Mouse (Mus musculus) E14TG2a.4 (cell line): Measurements from ENCODE around the gene Auts2.

Experiments
- H3K27me3 ChIP-seq: 2 replicates; pipeline ENCODE4 v1.6.1; 2014; ENCODE audit warnings: low read length, control low read depth; ENCODE audit not compliant: insufficient read depth
- H3K36me3 ChIP-seq: 2 replicates; pipeline ENCODE4 v1.6.1; 2014; ENCODE audit warnings: low read length, control low read depth; ENCODE audit not compliant: insufficient read depth
- H3K4me1 ChIP-seq: replicated peaks from 2 replicates; pipeline ENCODE4 v1.6.1; 2014; ENCODE audit warnings: low read depth, low read length, control low read depth
- H3K4me3 ChIP-seq: replicated peaks from 2 replicates; pipeline ENCODE4 v1.5.1; 2014; ENCODE audit warnings: mild to moderate bottlenecking, low read length
- H3K9me3 ChIP-seq: 2 replicates; pipeline ENCODE4 v1.6.1; 2014; ENCODE audit warnings: low read length, control low read depth
- CTCF ChIP-seq: conservative IDR thresholded peaks from 2 replicates; pipeline ENCODE4 v1.5.1; 2014; ENCODE audit warnings: low read length
- NANOG ChIP-seq: IDR thresholded peaks from 2 replicates; pipeline ENCODE4 v1.6.1; 2014; ENCODE audit warnings: borderline replicate concordance, low read length, mixed read lengths
- POU5F1 ChIP-seq: IDR thresholded peaks from 2 replicates; pipeline ENCODE4 v1.6.1; 2014; ENCODE audit warnings: low read length, borderline replicate concordance

The Auts2 gene

GRCm38 (mm10) chr5:132007907-132008306 lies 535.2 kb downstream of the Auts2 start:
- Histone ChIP-seq H3K9me3 (no peaks in the 10 kb centered on the region), H3K4me3 (no peak overlapping the region), H3K36me3 (no peaks in the 10 kb centered on the region), H3K4me1 (no peaks in the 10 kb centered on the region), H3K27me3 (no peaks in the 10 kb centered on the region)
- TF ChIP-seq NANOG, result no peak
- no peak for TF ChIP-seq CTCF

- no peaks in the 10 kb centered on the region for H3K4me1 ChIP-seq
- TF ChIP-seq POU5F1 (no peak), NANOG (no peak), CTCF (no peak)
- H3K27me3 ChIP-seq, result no peaks in the 10 kb centered on the region
- no peaks in the 10 kb centered on the region for H3K36me3 ChIP-seq
- no peak overlapping the region for H3K4me3 ChIP-seq
- 0 out of 2 replicates have a peak, but pooled peaks cover 3% of the 10 kb centered on the region for H3K9me3 ChIP-seq
Observed at GRCm38 (mm10) chr5:131992681-131993211, 550.4 kb downstream of the Auts2 start.

DNA sequence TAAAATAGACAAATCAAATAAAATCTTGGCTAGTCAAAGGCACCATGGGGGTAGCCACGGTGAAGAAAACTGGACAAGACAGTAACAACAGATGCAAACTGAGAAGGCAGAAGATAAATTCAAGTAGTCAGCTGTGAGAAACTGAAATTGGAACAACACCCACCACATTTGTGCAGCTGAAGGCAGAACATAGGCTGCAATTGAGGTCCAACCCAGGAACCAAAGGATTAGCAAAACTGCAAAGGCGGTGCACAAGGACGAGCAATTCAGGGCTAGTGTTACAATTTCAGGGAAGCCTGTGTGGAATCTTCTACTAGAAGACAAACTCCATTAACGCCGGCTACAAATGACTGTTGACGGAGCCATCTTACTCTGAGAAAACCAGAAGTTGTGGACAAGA lies 550.9 kb downstream of the Auts2 start:
- TF ChIP-seq POU5F1 (no peak), NANOG (no peak), CTCF (no peak)
- Histone ChIP-seq H3K4me3 (no peak overlapping the region), H3K4me1 (no peaks in the 10 kb centered on the region), H3K36me3 (no peaks in the 10 kb centered on the region), H3K27me3 (no peaks in the 10 kb centered on the region), H3K9me3 (0 out of 2 replicates have a peak, but pooled peaks cover 3% of the 10 kb centered on the region)

GRCm38 (mm10) chr5:131990532-131990931 lies 552.6 kb downstream of the Auts2 start:
- no peaks in the 10 kb centered on the region for H3K4me1 ChIP-seq
- H3K4me3 ChIP-seq, result no peak overlapping the region
- no peak for TF ChIP-seq NANOG
- TF ChIP-seq CTCF, result no peak
- no peak for TF ChIP-seq POU5F1
- H3K27me3 ChIP-seq, result no peaks in the 10 kb centered on the region
- 0 out of 2 replicates have a peak, but pooled peaks cover 3% of the 10 kb centered on the region for H3K9me3 ChIP-seq
- no peaks in the 10 kb centered on the region for H3K36me3 ChIP-seq

DNA sequence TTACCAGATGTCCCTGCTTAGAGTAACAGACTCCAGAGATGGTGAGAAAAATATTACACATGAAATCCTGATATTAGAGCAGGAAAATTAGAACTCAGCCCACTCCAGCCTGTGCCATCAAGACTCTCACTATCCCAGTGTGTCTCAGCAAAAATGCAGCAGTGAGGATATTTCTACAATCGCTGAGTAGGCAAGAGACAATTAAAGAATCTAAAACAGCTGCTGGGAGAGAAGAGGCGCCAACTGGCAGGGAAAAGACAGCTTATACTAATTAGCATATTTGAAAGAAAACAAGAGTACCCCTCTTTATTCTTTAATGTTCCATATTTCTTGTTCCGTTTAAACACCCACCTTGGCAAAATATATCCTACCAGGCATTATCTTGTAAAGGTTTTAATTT lies 561.7 kb downstream of the Auts2 start:
- no peak for TF ChIP-seq CTCF
- no peak for TF ChIP-seq POU5F1
- TF ChIP-seq NANOG, result no peak
- H3K4me3 ChIP-seq, result no peak overlapping the region
- H3K4me1 ChIP-seq, result no peaks in the 10 kb centered on the region
- H3K9me3 ChIP-seq, result no peaks in the 10 kb centered on the region
- no peaks in the 10 kb centered on the region for H3K36me3 ChIP-seq
- H3K27me3 ChIP-seq, result no peaks in the 10 kb centered on the region

- Histone ChIP-seq H3K9me3 (no peaks in the 10 kb centered on the region), H3K4me3 (no peak overlapping the region), H3K4me1 (no peaks in the 10 kb centered on the region), H3K27me3 (no peaks in the 10 kb centered on the region), H3K36me3 (no peaks in the 10 kb centered on the region)
- no peak for TF ChIP-seq POU5F1
- no peak for TF ChIP-seq CTCF
- no peak for TF ChIP-seq NANOG
Observed at GRCm38 (mm10) chr5:131978939-131979338, 564.2 kb downstream of the Auts2 start.

GRCm38 (mm10) chr5:131977497-131977896 lies 565.6 kb downstream of the Auts2 start:
- TF ChIP-seq NANOG (no peak), CTCF (peak; percentile 57), POU5F1 (no peak)
- no peaks in the 10 kb centered on the region for H3K36me3 ChIP-seq
- no peak overlapping the region for H3K4me3 ChIP-seq
- no peaks in the 10 kb centered on the region for H3K27me3 ChIP-seq
- no peaks in the 10 kb centered on the region for H3K9me3 ChIP-seq
- H3K4me1 ChIP-seq, result no peaks in the 10 kb centered on the region

DNA sequence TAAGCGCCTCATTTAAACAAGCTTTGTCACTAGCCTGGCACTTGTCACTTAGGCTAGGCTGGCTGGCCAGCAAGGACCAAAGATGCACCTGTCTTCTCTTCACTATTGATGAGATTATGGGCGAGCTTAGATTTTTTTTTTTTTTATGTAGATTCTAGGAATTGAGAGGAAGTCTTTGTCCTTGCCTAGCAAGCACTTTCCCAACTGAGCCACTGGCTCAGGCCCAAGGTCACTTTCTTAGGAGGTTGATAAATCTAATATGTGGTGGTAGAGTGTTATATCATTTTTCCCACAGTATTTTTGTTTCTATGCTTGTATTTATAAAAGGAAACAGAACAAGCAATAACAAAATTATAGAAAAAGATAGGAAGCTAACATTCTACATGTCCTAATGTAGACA lies 571.2 kb downstream of the Auts2 start:
- Histone ChIP-seq H3K27me3 (no peaks in the 10 kb centered on the region), H3K36me3 (no peaks in the 10 kb centered on the region), H3K4me1 (no peaks in the 10 kb centered on the region), H3K9me3 (no peaks in the 10 kb centered on the region), H3K4me3 (no peak overlapping the region)
- TF ChIP-seq POU5F1, result no peak
- no peak for TF ChIP-seq CTCF
- no peak for TF ChIP-seq NANOG

- TF ChIP-seq CTCF, result no peak
- TF ChIP-seq POU5F1, result no peak
- TF ChIP-seq NANOG, result no peak
- Histone ChIP-seq H3K9me3 (no peaks in the 10 kb centered on the region), H3K4me3 (no peak overlapping the region), H3K4me1 (peaks cover 4% of the 10 kb centered on the region; the same call in 1 of the 2 replicates), H3K36me3 (no peaks in the 10 kb centered on the region), H3K27me3 (no peaks in the 10 kb centered on the region)
Observed at GRCm38 (mm10) chr5:131965499-131965898, 577.6 kb downstream of the Auts2 start.
